Mouse (Mus musculus): ENCODE results near the gene Grin1.

Gene Grin1

GRCm38 (mm10) chr2:25318971-25319773 lies at the start of gene Grin1:
Gene Grin1, minus strand, starts transcription at chr2:25319187.
- TF ChIP-seq GATA4 (IDR thresholded peaks at IDR 0.05; ENCODE audit: insufficient replicate concordance, low read length): no peak

- no peak for TF ChIP-seq GATA4 (IDR thresholded peaks at IDR 0.05; ENCODE audit: insufficient replicate concordance, low read length)
Measured at GRCm38 (mm10) chr2:25365091-25365761, 46.2 kb upstream of the Grin1 start, which contains the start of gene Uap1l1. Gene Uap1l1, minus strand, starts transcription at chr2:25365682.

- no peak for TF ChIP-seq GATA4 (IDR thresholded peaks at IDR 0.05; ENCODE audit: insufficient replicate concordance, low read length)
Measured at GRCm38 (mm10) chr2:25364761-25365090, 45.7 kb upstream of the Grin1 start.

- no peak for TF ChIP-seq GATA4 (IDR thresholded peaks at IDR 0.05; ENCODE audit: insufficient replicate concordance, low read length)
Measured at GRCm38 (mm10) chr2:25364313-25364712, 45.3 kb upstream of the Grin1 start.

- no peak for TF ChIP-seq GATA4 (IDR thresholded peaks at IDR 0.05; ENCODE audit: insufficient replicate concordance, low read length)
Measured at GRCm38 (mm10) chr2:25363478-25364178, 44.6 kb upstream of the Grin1 start.

GRCm38 (mm10) chr2:25359848-25360247 lies 40.9 kb upstream of the Grin1 start:
- TF ChIP-seq GATA4 (IDR thresholded peaks at IDR 0.05; ENCODE audit: insufficient replicate concordance, low read length): no peak

- TF ChIP-seq GATA4 (IDR thresholded peaks at IDR 0.05; ENCODE audit: insufficient replicate concordance, low read length): no peak
Measured at GRCm38 (mm10) chr2:25356208-25357079, 37.5 kb upstream of the Grin1 start, which contains the start of gene Dpp7. Gene Dpp7, minus strand, starts transcription at chr2:25356359.

- TF ChIP-seq GATA4 (IDR thresholded peaks at IDR 0.05; ENCODE audit: insufficient replicate concordance, low read length): no peak
Measured at GRCm38 (mm10) chr2:25355419-25356066, 36.6 kb upstream of the Grin1 start.

- no peak for TF ChIP-seq GATA4 (IDR thresholded peaks at IDR 0.05; ENCODE audit: insufficient replicate concordance, low read length)
Measured at GRCm38 (mm10) chr2:25354211-25354610, 35.2 kb upstream of the Grin1 start.

GRCm38 (mm10) chr2:25350701-25351100 lies 31.7 kb upstream of the Grin1 start:
- TF ChIP-seq GATA4 (IDR thresholded peaks at IDR 0.05; ENCODE audit: insufficient replicate concordance, low read length): no peak

- no peak for TF ChIP-seq GATA4 (IDR thresholded peaks at IDR 0.05; ENCODE audit: insufficient replicate concordance, low read length)
Measured at GRCm38 (mm10) chr2:25349499-25349898, 30.5 kb upstream of the Grin1 start.

GRCm38 (mm10) chr2:25348162-25348561 lies 29.2 kb upstream of the Grin1 start:
- no peak for TF ChIP-seq GATA4 (IDR thresholded peaks at IDR 0.05; ENCODE audit: insufficient replicate concordance, low read length)

- TF ChIP-seq GATA4 (IDR thresholded peaks at IDR 0.05; ENCODE audit: insufficient replicate concordance, low read length): no peak
Measured at GRCm38 (mm10) chr2:25338303-25338702, 19.3 kb upstream of the Grin1 start.

GRCm38 (mm10) chr2:25333569-25333968 lies 14.6 kb upstream of the Grin1 start:
- no peak for TF ChIP-seq GATA4 (IDR thresholded peaks at IDR 0.05; ENCODE audit: insufficient replicate concordance, low read length)

All from liver, adult (tissue).